Mouse (Mus musculus) megakaryocyte, embryonic 14.5 days (primary cell): Measurements from ENCODE around the gene Sufu.

Experiments
- FLI1 ChIP-seq: IDR thresholded peaks from 2 replicates; pipeline ENCODE4 v1.6.1; 2012; ENCODE audit warnings: low read length, inconsistent platforms, mixed read lengths
- GATA1 ChIP-seq: IDR thresholded peaks from 3 replicates; pipeline ENCODE4 v1.6.1; 2012; ENCODE audit warnings: mixed read lengths, low read length, inconsistent platforms, borderline replicate concordance

GRCm38 (mm10) chr19:46459889-46460288 lies 63.2 kb downstream of the Sufu start:
- TF ChIP-seq GATA1: no peak
- TF ChIP-seq FLI1: no peak
